Mouse (Mus musculus) midbrain, embryonic 11.5 days (tissue): ENCODE data around the gene Tlk2. TPM values are rescaled to one million over a fixed set of nuclear protein-coding genes. Genes with fewer than 3 reads are reported as not detected.

ENCODE experiments used
- ATAC-seq: fragments of 200-750 bp; cut with Nextera tagmentation; 2 replicates; pipeline ENCODE4 v1.8.0; 2017; ENCODE audit warnings: moderate TSS enrichment, moderate library complexity; ENCODE audit not compliant: low FRiP score
- DNase-seq: peaks from one replicate; pipeline ENCODE4 v3.0.0; 2015; ENCODE audit warnings: low spot score; ENCODE audit errors: missing footprints
- H3K27ac ChIP-seq: fragments of 300-500 bp; sonication (generic); 2 replicates; pipeline ENCODE4 v1.5.1; 2014; ENCODE audit warnings: low read depth, low read length
- H3K27me3 ChIP-seq: fragments of 300-500 bp; sonication (generic); 2 replicates; pipeline ENCODE4 v1.6.1; 2014; ENCODE audit warnings: mild to moderate bottlenecking, low read length, moderate library complexity, mixed read lengths; ENCODE audit not compliant: control insufficient read depth, insufficient read depth
- H3K36me3 ChIP-seq: fragments of 300-500 bp; sonication (generic); 2 replicates; pipeline ENCODE4 v1.6.1; 2014; ENCODE audit warnings: mild to moderate bottlenecking, low read length, moderate library complexity, mixed read lengths; ENCODE audit not compliant: control insufficient read depth, insufficient read depth
- H3K4me1 ChIP-seq: fragments of 300-500 bp; sonication (generic); 2 replicates; pipeline ENCODE4 v1.6.1; 2014; ENCODE audit warnings: low read length; ENCODE audit not compliant: control insufficient read depth, insufficient read depth
- H3K4me2 ChIP-seq: fragments of 300-500 bp; sonication (generic); 2 replicates; pipeline ENCODE4 v1.6.1; 2014; ENCODE audit warnings: mild to moderate bottlenecking, moderate library complexity
- H3K4me3 ChIP-seq: fragments of 300-500 bp; sonication (generic); 2 replicates; pipeline ENCODE4 v1.5.1; 2014; ENCODE audit warnings: low read depth, low read length
- H3K9ac ChIP-seq: fragments of 300-500 bp; sonication (generic); 2 replicates; pipeline ENCODE4 v1.6.1; 2014; ENCODE audit warnings: low read length
- H3K9me3 ChIP-seq: fragments of 300-500 bp; sonication (generic); 2 replicates; pipeline ENCODE4 v1.6.1; 2016; ENCODE audit warnings: low read length; ENCODE audit not compliant: control insufficient read depth
- WGBS: fragments of 180-500 bp; shearing (Covaris S2); extraction: QIAGEN DNeasy Blood & Tissue Kit; methylation state at CpG from one replicate; pipeline ENCODE4 v1.1.7; 2014; 5-methylcytosine and 5-hydroxymethylcytosine counted together
- polyA plus RNA-seq: library from polyadenylated mRNA; unstranded; fragments of >200 nt; fragmentation: Nextera tagmentation; extraction: Ambion mirVana; gene quantifications from 2 replicates; pipeline ENCODE4 v1.2.1, GENCODE M21; 2014

The Tlk2 gene
- polyA plus RNA-seq, 1 experiment from 2014 or later: 33.1 TPM

GRCm38 (mm10) chr11:105156748-105157267, 21.8 kb upstream of the Tlk2 start:
- ATAC-seq: no peak
- no peaks in the 10 kb centered on the region for H3K9me3 ChIP-seq
- DNase-seq: no peak
- no peak overlapping the region for H3K27ac ChIP-seq
- no peak overlapping the region for H3K9ac ChIP-seq
- 86% methylated on average over 19 of the region's 19 CpGs for WGBS
- H3K4me3 ChIP-seq: no peak overlapping the region
- H3K4me2 ChIP-seq: no peak overlapping the region
- H3K36me3 ChIP-seq: no peaks in the 10 kb centered on the region
- no peaks in the 10 kb centered on the region; the same call in 1 of the 2 replicates for H3K4me1 ChIP-seq
- no peaks in the 10 kb centered on the region for H3K27me3 ChIP-seq

- ATAC-seq (no peak), DNase-seq (no peak)
- Histone ChIP-seq H3K9ac (no peak overlapping the region), H3K4me2 (no peak overlapping the region), H3K36me3 (no peaks in the 10 kb centered on the region), H3K4me3 (no peak overlapping the region), H3K27me3 (no peaks in the 10 kb centered on the region), H3K9me3 (no peaks in the 10 kb centered on the region; the same call in 1 of the 2 replicates), H3K4me1 (no peaks in the 10 kb centered on the region; the same call in 1 of the 2 replicates), H3K27ac (no peak overlapping the region)
Measured at GRCm38 (mm10) chr11:105158047-105158446, 20.6 kb upstream of the Tlk2 start.

GRCm38 (mm10) chr11:105159673-105160360, 18.8 kb upstream of the Tlk2 start:
- no peak overlapping the region for H3K9ac ChIP-seq
- no peak for DNase-seq

GRCm38 (mm10) chr11:105161411-105161810, 17.2 kb upstream of the Tlk2 start:
- H3K36me3 ChIP-seq: no peaks in the 10 kb centered on the region
- WGBS: 80% methylated on average over 2 of the region's 2 CpGs

More at GRCm38 (mm10) chr11:105159673-105160360, 18.8 kb upstream of the Tlk2 start:
- ATAC-seq: no peak
- H3K9me3 ChIP-seq: peaks cover 4% of the 10 kb centered on the region; the same call in 1 of the 2 replicates
- no peak overlapping the region for H3K27ac ChIP-seq
- no peak overlapping the region for H3K4me2 ChIP-seq
- no peaks in the 10 kb centered on the region for H3K27me3 ChIP-seq
- H3K4me1 ChIP-seq: no peaks in the 10 kb centered on the region
- 59% methylated on average over 6 of the region's 6 CpGs for WGBS
- no peaks in the 10 kb centered on the region for H3K36me3 ChIP-seq
- no peak overlapping the region for H3K4me3 ChIP-seq

GRCm38 (mm10) chr11:105164516-105165510, 13.8 kb upstream of the Tlk2 start:
- H3K36me3 ChIP-seq: no peaks in the 10 kb centered on the region
- peaks cover 9% of the 10 kb centered on the region for H3K9me3 ChIP-seq
- 83% methylated on average over 69 of the region's 69 CpGs for WGBS
- no peak overlapping the region for H3K9ac ChIP-seq
- no peak overlapping the region for H3K4me2 ChIP-seq
- no peak overlapping the region for H3K4me3 ChIP-seq
- no peak overlapping the region for H3K27ac ChIP-seq
- DNase-seq (no peak), ATAC-seq (no peak)
- no peaks in the 10 kb centered on the region for H3K4me1 ChIP-seq
- H3K27me3 ChIP-seq: no peaks in the 10 kb centered on the region

More at GRCm38 (mm10) chr11:105161411-105161810, 17.2 kb upstream of the Tlk2 start:
- peaks cover 9% of the 10 kb centered on the region for H3K9me3 ChIP-seq
- H3K4me1 ChIP-seq: no peaks in the 10 kb centered on the region
- DNase-seq (no peak), ATAC-seq (no peak)
- H3K4me2 ChIP-seq: no peak overlapping the region
- no peak overlapping the region for H3K27ac ChIP-seq
- H3K27me3 ChIP-seq: no peaks in the 10 kb centered on the region
- H3K4me3 ChIP-seq: no peak overlapping the region
- no peak overlapping the region for H3K9ac ChIP-seq

- 88% methylated on average over 10 of the region's 10 CpGs for WGBS
- Histone ChIP-seq H3K9ac (no peak overlapping the region), H3K4me1 (no peaks in the 10 kb centered on the region), H3K27me3 (no peaks in the 10 kb centered on the region), H3K36me3 (no peaks in the 10 kb centered on the region), H3K9me3 (peaks cover 9% of the 10 kb centered on the region), H3K27ac (no peak overlapping the region), H3K4me3 (no peak overlapping the region), H3K4me2 (no peak overlapping the region)
- no peak for DNase-seq
- no peak for ATAC-seq
Measured at GRCm38 (mm10) chr11:105166780-105167179, 11.8 kb upstream of the Tlk2 start.

GRCm38 (mm10) chr11:105179523-105179922, 916 bp downstream of the Tlk2 start:
- peaks cover 4% of the 10 kb centered on the region for H3K36me3 ChIP-seq
- peak overlapping the region; percentile 94 for H3K4me3 ChIP-seq
- H3K27ac ChIP-seq: no peak overlapping the region
- 94% methylated on average over 4 of the region's 4 CpGs for WGBS
- H3K9ac ChIP-seq: no peak overlapping the region; the same call in 1 of the 2 replicates
- peak overlapping the region; percentile 81 for H3K4me2 ChIP-seq
- H3K4me1 ChIP-seq: peaks cover 11% of the 10 kb centered on the region
- no peaks in the 10 kb centered on the region for H3K27me3 ChIP-seq
- H3K9me3 ChIP-seq: no peaks in the 10 kb centered on the region
- no peak for ATAC-seq
- DNase-seq: no peak

GRCm38 (mm10) chr11:105180471-105181091, 2.0 kb downstream of the Tlk2 start:
- 2% methylated on average over 35 of the region's 35 CpGs for WGBS
- peak overlapping the region; percentile 94 for H3K4me3 ChIP-seq
- peak overlapping the region; percentile 81 for H3K4me2 ChIP-seq
- no peaks in the 10 kb centered on the region for H3K27me3 ChIP-seq
- ATAC-seq (peak; percentile 59), DNase-seq (no peak)
- peak overlapping the region; percentile 93 for H3K27ac ChIP-seq
- H3K9ac ChIP-seq: peak overlapping the region; percentile 96
- peaks cover 8% of the 10 kb centered on the region for H3K36me3 ChIP-seq
- H3K9me3 ChIP-seq: no peaks in the 10 kb centered on the region
- peaks cover 11% of the 10 kb centered on the region for H3K4me1 ChIP-seq
